Mouse (Mus musculus) heart, postnatal 0 days (tissue): ENCODE results near the gene Chac2. TPM values are rescaled to one million over a fixed set of nuclear protein-coding genes. Genes with fewer than 3 reads are reported as not detected.

Experiments used
- ATAC-seq: fragments of 200-750 bp; cut with Nextera tagmentation; 2 replicates; pipeline ENCODE4 v1.8.0; 2017; ENCODE audit warnings: low read depth, moderate number of reproducible peaks, moderate library complexity; ENCODE audit not compliant: insufficient read depth
- DNase-seq: peaks from one replicate; pipeline ENCODE4 v3.0.0-alpha.2; 2016; ENCODE audit warnings: low spot score
- H3K27ac ChIP-seq: fragments of 300-500 bp; sonication (generic); 2 replicates; pipeline ENCODE4 v1.5.1; 2014; ENCODE audit warnings: low read depth, mild to moderate bottlenecking
- H3K27me3 ChIP-seq: fragments of 300-500 bp; sonication (generic); 2 replicates; pipeline ENCODE4 v1.6.1; 2014; ENCODE audit warnings: low read length, mixed read lengths; ENCODE audit not compliant: control insufficient read depth, insufficient read depth
- H3K36me3 ChIP-seq: fragments of 300-500 bp; sonication (generic); replicated peaks from 2 replicates; pipeline ENCODE4 v1.6.1; 2014; ENCODE audit warnings: low read length, mixed read lengths; ENCODE audit not compliant: control insufficient read depth, insufficient read depth
- H3K4me1 ChIP-seq: fragments of 300-500 bp; sonication (generic); 2 replicates; pipeline ENCODE4 v1.6.1; 2014; ENCODE audit warnings: antibody characterized with exemption; ENCODE audit not compliant: control insufficient read depth, insufficient read depth
- H3K4me2 ChIP-seq: fragments of 300-500 bp; sonication (generic); 2 replicates; pipeline ENCODE4 v1.6.1; 2014; ENCODE audit warnings: low read depth, mild to moderate bottlenecking, low read length, moderate library complexity
- H3K4me3 ChIP-seq: fragments of 300-500 bp; sonication (generic); 2 replicates; pipeline ENCODE4 v1.5.1; 2014; ENCODE audit warnings: low read depth, low read length
- H3K9ac ChIP-seq: fragments of 300-500 bp; sonication (generic); replicated peaks from 2 replicates; pipeline ENCODE4 v1.6.1; 2014; ENCODE audit warnings: low read depth, low read length, mixed read lengths
- H3K9me3 ChIP-seq: fragments of 300-500 bp; sonication (generic); replicated peaks from 2 replicates; pipeline ENCODE4 v1.6.1; 2016; ENCODE audit warnings: low read length; ENCODE audit not compliant: control insufficient read depth
- CTCF ChIP-seq: IDR thresholded peaks from 2 replicates; pipeline ENCODE4 v1.5.1; 2016; ENCODE audit warnings: antibody characterized with exemption, control low read depth, low read depth
- EP300 ChIP-seq: IDR thresholded peaks from 2 replicates; pipeline ENCODE4 v1.6.1; 2016; ENCODE audit warnings: antibody characterized with exemption, low read depth
- WGBS: fragments of 180-500 bp; shearing (Covaris S2); extraction: QIAGEN DNeasy Blood & Tissue Kit; methylation state at CpG from one replicate; pipeline ENCODE4 v1.1.7; 2014; 5-methylcytosine and 5-hydroxymethylcytosine counted together
- polyA plus RNA-seq: library from polyadenylated mRNA; unstranded; fragments of >200 nt; fragmentation: Nextera tagmentation; extraction: Ambion mirVana; gene quantifications from 2 replicates; pipeline ENCODE4 v1.2.1, GENCODE M21; 2015
- total RNA-seq: library from RNA; depleted of rRNA; stranded (reverse); fragments of >200 nt; gene quantifications from 2 replicates; pipeline ENCODE4 v1.2.3, GENCODE M21; 2014; ENCODE audit warnings: low replicate concordance

Gene Chac2
- total and polyA plus RNA-seq, 2 experiments from 2014 or later, result 8.4 to 15.1 TPM

DNA sequence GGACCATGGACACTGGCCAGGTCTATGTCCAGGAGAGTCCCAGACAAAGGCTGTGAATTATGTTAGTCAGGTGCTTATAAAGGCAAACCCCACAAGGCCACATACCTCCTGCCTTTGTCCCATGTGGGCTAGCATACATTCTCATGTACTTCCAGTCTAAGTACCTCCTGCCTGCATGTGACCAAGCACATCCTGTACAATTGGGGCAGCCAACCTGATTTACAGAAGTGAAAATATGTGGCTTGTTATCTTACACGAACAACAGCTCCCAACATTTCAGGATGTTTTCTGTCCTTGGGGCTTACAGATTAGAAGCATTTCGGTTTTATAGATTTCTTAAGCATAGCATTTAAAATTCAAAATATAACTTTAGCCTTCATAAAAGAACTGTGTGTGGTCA is 13.9 kb upstream of the Chac2 start:
- DNase-seq (no peak), ATAC-seq (no peak)
- no peak overlapping the region for H3K4me3 ChIP-seq
- H3K27ac ChIP-seq, result no peak overlapping the region
- no peaks in the 10 kb centered on the region for H3K27me3 ChIP-seq
- H3K9ac ChIP-seq, result no peak overlapping the region
- H3K36me3 ChIP-seq, result peaks cover 4% of the 10 kb centered on the region; the same call in 1 of the 2 replicates
- TF ChIP-seq EP300 (no peak), CTCF (no peak)
- WGBS, result 76% methylated on average over 2 of the region's 2 CpGs
- no peak overlapping the region for H3K4me2 ChIP-seq
- H3K4me1 ChIP-seq, result no peaks in the 10 kb centered on the region
- H3K9me3 ChIP-seq, result no peaks in the 10 kb centered on the region

DNA sequence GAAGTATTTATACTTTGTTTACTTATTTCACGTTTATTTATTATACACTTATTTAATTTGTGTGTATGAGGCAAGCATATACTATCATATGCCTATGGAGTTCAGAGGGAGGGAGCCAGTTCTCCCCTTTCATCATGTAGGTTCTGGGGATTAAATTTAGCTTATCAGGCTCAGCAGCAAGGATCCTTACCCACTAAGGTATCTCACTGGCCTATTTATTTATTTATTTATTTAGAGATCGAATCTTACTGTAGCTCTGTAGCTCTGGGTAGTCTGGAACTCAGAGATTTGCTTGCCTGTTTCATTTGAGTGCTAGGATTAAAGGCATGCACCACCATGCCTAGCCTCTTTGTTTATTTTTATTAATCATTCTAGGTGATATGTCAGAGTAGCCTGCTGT is 12.6 kb upstream of the Chac2 start:
- Histone ChIP-seq H3K9me3 (no peaks in the 10 kb centered on the region), H3K4me3 (no peak overlapping the region), H3K4me2 (no peak overlapping the region), H3K36me3 (peaks cover 4% of the 10 kb centered on the region; the same call in 1 of the 2 replicates), H3K9ac (no peak overlapping the region), H3K4me1 (no peaks in the 10 kb centered on the region), H3K27me3 (no peaks in the 10 kb centered on the region), H3K27ac (no peak overlapping the region)
- WGBS, result 72% methylated on average over 2 of the region's 2 CpGs
- DNase-seq, result no peak
- ATAC-seq, result no peak
- TF ChIP-seq EP300 (no peak), CTCF (no peak)

DNA sequence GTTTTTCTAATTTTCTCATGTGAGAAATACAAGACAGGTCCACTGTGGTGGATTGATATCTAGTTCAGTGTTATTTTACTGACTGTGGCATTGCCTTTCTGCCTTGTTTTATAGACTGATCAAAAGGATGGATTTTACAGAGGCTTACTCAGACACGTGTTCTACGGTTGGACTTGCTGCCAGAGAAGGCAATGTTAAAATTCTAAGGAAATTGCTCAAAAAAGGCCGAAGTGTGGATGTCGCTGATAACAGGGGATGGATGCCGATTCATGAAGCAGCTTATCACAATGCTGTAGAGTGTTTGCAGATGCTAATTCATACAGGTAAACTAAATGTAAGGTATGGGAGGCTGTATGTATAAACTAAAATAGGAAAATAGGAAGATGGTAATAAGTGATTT is 12.0 kb upstream of the Chac2 start:
- DNase-seq, result no peak
- no peak for TF ChIP-seq EP300
- TF ChIP-seq CTCF, result no peak
- Histone ChIP-seq H3K27me3 (no peaks in the 10 kb centered on the region), H3K36me3 (peaks cover 4% of the 10 kb centered on the region; the same call in 1 of the 2 replicates), H3K4me1 (no peaks in the 10 kb centered on the region), H3K4me3 (no peak overlapping the region), H3K9ac (no peak overlapping the region), H3K4me2 (no peak overlapping the region), H3K9me3 (no peaks in the 10 kb centered on the region), H3K27ac (no peak overlapping the region)
- 82% methylated on average over 5 of the region's 5 CpGs for WGBS
- no peak for ATAC-seq

DNA sequence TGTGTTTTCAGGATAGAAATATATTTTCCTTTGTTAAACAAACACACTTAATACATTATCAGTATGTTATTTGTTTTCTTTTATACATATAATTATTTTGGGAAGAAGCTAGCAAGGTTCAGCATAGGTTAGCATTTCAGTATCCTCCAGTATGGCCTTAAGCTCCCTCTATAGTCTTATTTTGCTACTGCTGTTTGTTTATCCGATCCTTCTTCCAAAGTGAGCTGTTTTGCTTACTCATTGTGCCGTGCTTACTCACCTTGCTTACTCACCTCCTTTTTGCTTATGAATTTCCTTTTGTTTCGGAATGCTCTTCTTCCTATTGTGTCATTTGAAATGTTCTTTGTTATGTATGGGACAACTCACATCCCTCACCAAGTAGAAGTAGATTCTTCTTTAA is 10.5 kb upstream of the Chac2 start:
- H3K4me3 ChIP-seq, result no peak overlapping the region
- WGBS, result 79% methylated on average over 3 of the region's 3 CpGs
- peaks cover 4% of the 10 kb centered on the region; the same call in 1 of the 2 replicates for H3K36me3 ChIP-seq
- no peak overlapping the region for H3K4me2 ChIP-seq
- no peak overlapping the region for H3K27ac ChIP-seq
- no peaks in the 10 kb centered on the region for H3K27me3 ChIP-seq
- TF ChIP-seq CTCF (no peak), EP300 (no peak)
- no peak for DNase-seq
- H3K4me1 ChIP-seq, result no peaks in the 10 kb centered on the region
- H3K9me3 ChIP-seq, result no peaks in the 10 kb centered on the region
- H3K9ac ChIP-seq, result no peak overlapping the region
- ATAC-seq, result no peak

DNA sequence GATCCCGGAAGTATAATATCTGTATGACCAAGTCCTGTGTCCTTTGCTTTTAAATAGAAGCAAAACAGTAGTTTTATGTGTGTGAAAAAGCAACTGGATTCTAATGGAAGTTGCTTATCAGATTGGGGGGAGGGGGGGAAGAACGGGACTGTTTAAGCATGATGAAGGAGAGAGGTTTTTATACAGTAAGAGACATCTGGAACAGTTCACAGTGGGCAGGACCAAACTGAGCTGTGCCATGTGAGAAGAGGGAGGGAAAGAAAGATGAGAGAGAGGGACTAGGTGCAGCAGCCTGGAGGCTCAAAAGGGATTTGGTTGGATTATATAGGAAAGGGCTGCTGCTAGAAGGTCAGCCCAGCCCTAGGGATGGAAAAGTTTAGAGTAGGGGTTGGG is 471 bp upstream of the Chac2 start:
- Histone ChIP-seq H3K27me3 (no peaks in the 10 kb centered on the region), H3K4me2 (peak overlapping the region; percentile 79), H3K27ac (peak overlapping the region; percentile 89), H3K9ac (peak overlapping the region; percentile 78; the same call in 1 of the 2 replicates), H3K4me1 (peaks cover 3% of the 10 kb centered on the region; the same call in 1 of the 2 replicates), H3K9me3 (no peaks in the 10 kb centered on the region), H3K36me3 (no peaks in the 10 kb centered on the region), H3K4me3 (peak overlapping the region; percentile 63)
- no peak for TF ChIP-seq EP300
- TF ChIP-seq CTCF, result no peak
- peak; percentile 65 for ATAC-seq
- no peak for DNase-seq
- 2% methylated on average over 2 of the region's 2 CpGs for WGBS

DNA sequence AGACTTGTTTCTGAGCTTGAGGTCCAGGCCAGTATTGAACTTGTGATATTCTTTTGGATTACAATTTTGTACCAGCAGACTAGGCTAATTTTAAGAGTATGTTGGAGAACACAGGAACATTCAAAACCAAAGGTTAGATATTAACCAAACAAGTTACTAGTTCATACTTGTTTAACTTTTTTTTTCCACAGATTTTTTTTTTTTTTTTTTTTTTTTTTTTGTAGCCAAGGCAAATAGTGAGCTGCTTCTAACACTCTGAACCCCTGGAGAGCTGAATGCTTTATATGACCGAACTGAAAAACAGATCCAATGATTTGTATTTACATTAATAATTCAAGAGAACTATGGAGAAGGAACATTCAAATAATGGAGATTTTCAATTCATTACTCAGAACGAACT is 913 bp downstream of the Chac2 start:
- H3K4me1 ChIP-seq, result peaks cover 3% of the 10 kb centered on the region; the same call in 1 of the 2 replicates
- DNase-seq (no peak), ATAC-seq (no peak)
- 44% methylated on average over 2 of the region's 2 CpGs for WGBS
- H3K9me3 ChIP-seq, result no peaks in the 10 kb centered on the region
- H3K9ac ChIP-seq, result peak overlapping the region; percentile 78; the same call in 1 of the 2 replicates
- H3K36me3 ChIP-seq, result no peaks in the 10 kb centered on the region
- no peak overlapping the region for H3K27ac ChIP-seq
- H3K27me3 ChIP-seq, result no peaks in the 10 kb centered on the region
- H3K4me2 ChIP-seq, result peak overlapping the region; percentile 79
- TF ChIP-seq CTCF, result no peak
- no peak for TF ChIP-seq EP300
- H3K4me3 ChIP-seq, result peak overlapping the region; percentile 63
